Mouse (Mus musculus): ENCODE results near the gene 1700080O16Rik.

The 1700080O16Rik gene

GRCm38 (mm10) chrX:51972672-51973071 is at the start of gene 1700080O16Rik:
Gene 1700080O16Rik (minus strand): TSS chrX:51972772.
- DNase-seq (ENCODE audit: low spot score in 2 of 2) = no peak

- no peak for DNase-seq (ENCODE audit: low spot score in 2 of 2)
These were observed 45.1 kb upstream of the 1700080O16Rik start for GRCm38 (mm10) chrX:52017660-52018059.

- no peak for DNase-seq (ENCODE audit: low spot score in 2 of 2)
These were observed 27.5 kb upstream of the 1700080O16Rik start for GRCm38 (mm10) chrX:52000072-52000471.

GRCm38 (mm10) chrX:51999426-51999825 is 26.9 kb upstream of the 1700080O16Rik start:
- no peak for DNase-seq (ENCODE audit: low spot score in 2 of 2)

GRCm38 (mm10) chrX:51976361-51976760 is 3.8 kb upstream of the 1700080O16Rik start:
- no peak for DNase-seq (ENCODE audit: low spot score in 2 of 2)

DNA sequence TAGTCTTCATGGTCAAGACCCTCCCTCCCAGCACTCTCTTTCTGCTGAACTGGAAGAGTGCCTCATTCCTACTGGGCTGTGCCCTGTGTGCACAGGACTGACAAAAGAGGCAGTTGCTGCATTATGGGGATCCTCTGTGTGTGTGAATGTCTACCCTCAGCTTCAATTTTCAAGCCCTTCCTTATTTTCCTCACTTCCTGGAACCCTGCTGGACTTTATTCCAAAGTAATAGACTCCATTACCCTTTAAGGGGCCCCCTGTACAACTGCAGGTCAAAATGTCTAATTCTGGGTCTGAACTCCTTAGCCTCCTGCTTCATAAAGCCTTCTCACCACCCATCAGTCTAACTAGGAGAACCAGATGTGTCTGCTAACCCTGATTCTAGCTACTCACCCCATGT is 2.0 kb upstream of the 1700080O16Rik start:
- DNase-seq (ENCODE audit: low spot score in 2 of 2) = no peak

GRCm38 (mm10) chrX:51948071-51948470 is 24.5 kb downstream of the 1700080O16Rik start:
- no peak for DNase-seq (ENCODE audit: low spot score in 2 of 2)

DNA sequence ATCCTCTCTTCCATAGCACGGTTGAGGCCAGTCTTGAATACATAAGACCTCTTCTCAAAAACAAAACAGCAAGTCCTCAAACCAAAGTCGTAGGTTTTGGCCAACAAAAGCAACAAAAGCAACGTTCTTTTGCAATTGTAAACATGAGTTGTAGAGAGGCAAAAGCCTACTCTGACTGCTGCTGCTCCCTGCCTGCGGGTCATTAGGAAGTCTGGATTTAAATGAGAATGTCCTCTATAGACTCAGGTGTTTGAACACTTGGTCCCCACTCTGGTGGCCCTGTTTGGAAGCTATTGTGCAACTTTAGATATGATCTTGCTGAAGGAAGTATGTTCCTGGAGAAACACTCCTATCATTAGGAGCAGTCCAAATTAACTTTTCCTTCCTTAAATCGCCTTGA is 34.5 kb downstream of the 1700080O16Rik start:
- no peak for DNase-seq (ENCODE audit: low spot score in 2 of 2)

- no peak for DNase-seq (ENCODE audit: low spot score in 2 of 2)
These were observed 53.5 kb downstream of the 1700080O16Rik start for GRCm38 (mm10) chrX:51919091-51919490.

Data from frontal cortex, postnatal 25 days (tissue).